Mouse (Mus musculus) forebrain, embryonic 15.5 days (tissue): ENCODE results near the gene Vstm5. TPM values are rescaled to one million over a fixed set of nuclear protein-coding genes. Genes with fewer than 3 reads are reported as not detected.
"Not testable (repeated sequence)": the region's sequence is repeated elsewhere in the genome, so short reads cannot be mapped to it uniquely, and the experiment has no call there.

ENCODE experiments used
- ATAC-seq: fragments of 200-750 bp; cut with Nextera tagmentation; replicated peaks from 2 replicates; pipeline ENCODE4 v1.8.0; 2017; ENCODE audit warnings: mild to moderate bottlenecking, moderate TSS enrichment, moderate library complexity
- H3K27ac ChIP-seq: fragments of 300-500 bp; sonication (generic); replicated peaks from 2 replicates; pipeline ENCODE4 v1.5.1; 2015; ENCODE audit warnings: mild to moderate bottlenecking, inconsistent platforms
- H3K27me3 ChIP-seq: fragments of 300-500 bp; sonication (generic); 2 replicates; pipeline ENCODE4 v1.6.1; 2015; ENCODE audit warnings: inconsistent platforms
- H3K36me3 ChIP-seq: fragments of 300-500 bp; sonication (generic); 2 replicates; pipeline ENCODE4 v1.6.1; 2015; ENCODE audit warnings: mild to moderate bottlenecking, inconsistent platforms
- H3K4me1 ChIP-seq: fragments of 300-500 bp; sonication (generic); 2 replicates; pipeline ENCODE4 v1.6.1; 2015; ENCODE audit warnings: inconsistent platforms
- H3K4me2 ChIP-seq: fragments of 300-500 bp; sonication (generic); replicated peaks from 2 replicates; pipeline ENCODE4 v1.6.1; 2015; ENCODE audit warnings: mild to moderate bottlenecking, inconsistent platforms
- H3K4me3 ChIP-seq: fragments of 300-500 bp; sonication (generic); 2 replicates; pipeline ENCODE4 v1.5.1; 2015; ENCODE audit warnings: mild to moderate bottlenecking, inconsistent platforms
- H3K9ac ChIP-seq: fragments of 300-500 bp; sonication (generic); replicated peaks from 2 replicates; pipeline ENCODE4 v1.6.1; 2015; ENCODE audit warnings: mild to moderate bottlenecking, inconsistent platforms
- H3K9me3 ChIP-seq: fragments of 300-500 bp; sonication (generic); 2 replicates; pipeline ENCODE4 v1.6.1; 2016; ENCODE audit warnings: inconsistent platforms
- WGBS: fragments of 180-500 bp; shearing (Covaris S2); methylation state at CpG from one replicate; pipeline ENCODE4 v1.1.7; 2015; ENCODE audit warnings: mixed read lengths; 5-methylcytosine and 5-hydroxymethylcytosine counted together
- polyA plus RNA-seq: library from polyadenylated mRNA; unstranded; fragments of >200 nt; fragmentation: Nextera tagmentation; extraction: Ambion mirVana; gene quantifications from 2 replicates; pipeline ENCODE4 v1.2.1, GENCODE M21; 2015

Vstm5 gene
- polyA plus RNA-seq, result 6.4 and 6.8 TPM in 2 replicates

GRCm38 (mm10) chr9:15239042-15239925, at the start of gene Vstm5:
TSS of gene Vstm5 (plus strand) at chr9:15239045.
- Histone ChIP-seq H3K4me1 (peaks cover 12% of the 10 kb centered on the region), H3K27ac (peak within 1 kb of the TSS; percentile 36), H3K27me3 (no peaks in the 10 kb centered on the region), H3K36me3 (no peaks in the 10 kb centered on the region), H3K9ac (peak within 1 kb of the TSS; percentile 64), H3K9me3 (no peaks in the 10 kb centered on the region), H3K4me3 (peak within 1 kb of the TSS; percentile 52), H3K4me2 (peak within 1 kb of the TSS; percentile 79)
- ATAC-seq, result peak; percentile 92
- 4% methylated on average over 35 of the region's 35 CpGs for WGBS

GRCm38 (mm10) chr9:15194806-15195205, 44.0 kb upstream of the Vstm5 start:
- H3K36me3 ChIP-seq, H3K4me3 ChIP-seq, H3K4me2 ChIP-seq, H3K9me3 ChIP-seq, H3K27me3 ChIP-seq, ATAC-seq, H3K27ac ChIP-seq, H3K4me1 ChIP-seq, H3K9ac ChIP-seq: not testable (repeated sequence)
- 90% methylated on average over 10 of the region's 10 CpGs for WGBS

- ATAC-seq, result no peak
- Histone ChIP-seq H3K9me3 (no peaks in the 10 kb centered on the region), H3K9ac (no peak overlapping the region), H3K4me2 (no peak overlapping the region), H3K4me1 (no peaks in the 10 kb centered on the region), H3K27me3 (no peaks in the 10 kb centered on the region), H3K4me3 (no peak overlapping the region), H3K27ac (no peak overlapping the region), H3K36me3 (no peaks in the 10 kb centered on the region)
- WGBS, result 93% methylated on average over 4 of the region's 4 CpGs
Measured at GRCm38 (mm10) chr9:15206631-15207030, 32.2 kb upstream of the Vstm5 start.

GRCm38 (mm10) chr9:15209320-15209719, 29.5 kb upstream of the Vstm5 start:
- Histone ChIP-seq H3K4me1 (no peaks in the 10 kb centered on the region), H3K9ac (no peak overlapping the region), H3K36me3 (no peaks in the 10 kb centered on the region), H3K4me3 (no peak overlapping the region), H3K4me2 (no peak overlapping the region), H3K27ac (no peak overlapping the region), H3K9me3 (no peaks in the 10 kb centered on the region), H3K27me3 (no peaks in the 10 kb centered on the region)
- 59% methylated on average over 2 of the region's 2 CpGs for WGBS
- no peak for ATAC-seq

GRCm38 (mm10) chr9:15211876-15212275, 27.0 kb upstream of the Vstm5 start:
- H3K4me1 ChIP-seq, result no peaks in the 10 kb centered on the region
- no peak overlapping the region for H3K4me2 ChIP-seq
- H3K36me3 ChIP-seq, result no peaks in the 10 kb centered on the region
- ATAC-seq, result no peak
- no peaks in the 10 kb centered on the region for H3K27me3 ChIP-seq
- WGBS, result 79% methylated on average over 3 of the region's 3 CpGs
- no peak overlapping the region for H3K4me3 ChIP-seq
- no peak overlapping the region for H3K9ac ChIP-seq
- H3K9me3 ChIP-seq, result no peaks in the 10 kb centered on the region
- no peak overlapping the region for H3K27ac ChIP-seq

- WGBS, result 65% methylated on average over 1 of the region's 1 CpGs
- no peak for ATAC-seq
- H3K4me1 ChIP-seq, result no peaks in the 10 kb centered on the region
- no peak overlapping the region for H3K27ac ChIP-seq
- no peaks in the 10 kb centered on the region for H3K27me3 ChIP-seq
- H3K36me3 ChIP-seq, result no peaks in the 10 kb centered on the region
- H3K4me3 ChIP-seq, result no peak overlapping the region
- no peak overlapping the region for H3K9ac ChIP-seq
- no peaks in the 10 kb centered on the region for H3K9me3 ChIP-seq
- no peak overlapping the region for H3K4me2 ChIP-seq
Measured at GRCm38 (mm10) chr9:15213695-15214094, 25.1 kb upstream of the Vstm5 start.

- Histone ChIP-seq H3K36me3 (no peaks in the 10 kb centered on the region), H3K9me3 (no peaks in the 10 kb centered on the region), H3K4me3 (no peak overlapping the region), H3K27ac (no peak overlapping the region), H3K4me1 (no peaks in the 10 kb centered on the region), H3K9ac (no peak overlapping the region), H3K4me2 (no peak overlapping the region), H3K27me3 (no peaks in the 10 kb centered on the region)
- ATAC-seq, result no peak
- 51% methylated on average over 2 of the region's 2 CpGs for WGBS
Measured at GRCm38 (mm10) chr9:15224912-15225311, 13.9 kb upstream of the Vstm5 start.

- Histone ChIP-seq H3K4me1 (no peaks in the 10 kb centered on the region), H3K4me3 (no peak overlapping the region), H3K9me3 (no peaks in the 10 kb centered on the region), H3K9ac (no peak overlapping the region), H3K36me3 (no peaks in the 10 kb centered on the region), H3K27ac (no peak overlapping the region), H3K4me2 (no peak overlapping the region), H3K27me3 (no peaks in the 10 kb centered on the region)
- 92% methylated on average over 3 of the region's 3 CpGs for WGBS
- ATAC-seq, result no peak
Measured at GRCm38 (mm10) chr9:15232445-15232844, 6.4 kb upstream of the Vstm5 start.

GRCm38 (mm10) chr9:15233604-15234003, 5.2 kb upstream of the Vstm5 start:
- Histone ChIP-seq H3K9ac (no peak overlapping the region), H3K4me2 (no peak overlapping the region), H3K36me3 (no peaks in the 10 kb centered on the region), H3K4me3 (no peak overlapping the region), H3K9me3 (no peaks in the 10 kb centered on the region), H3K4me1 (peaks cover 3% of the 10 kb centered on the region), H3K27me3 (no peaks in the 10 kb centered on the region), H3K27ac (no peak overlapping the region)
- WGBS, result 97% methylated on average over 1 of the region's 1 CpGs
- ATAC-seq, result no peak

GRCm38 (mm10) chr9:15235986-15236385, 2.9 kb upstream of the Vstm5 start:
- Histone ChIP-seq H3K9ac (no peak overlapping the region), H3K36me3 (no peaks in the 10 kb centered on the region), H3K9me3 (no peaks in the 10 kb centered on the region), H3K4me3 (no peak overlapping the region), H3K27ac (no peak overlapping the region), H3K4me1 (peaks cover 12% of the 10 kb centered on the region), H3K27me3 (no peaks in the 10 kb centered on the region), H3K4me2 (no peak overlapping the region)
- ATAC-seq, result no peak
- 69% methylated on average over 3 of the region's 3 CpGs for WGBS

GRCm38 (mm10) chr9:15237516-15238296, 1.1 kb upstream of the Vstm5 start:
- H3K4me1 ChIP-seq, result peaks cover 12% of the 10 kb centered on the region
- no peak overlapping the region for H3K4me3 ChIP-seq
- no peaks in the 10 kb centered on the region for H3K9me3 ChIP-seq
- H3K9ac ChIP-seq, result no peak overlapping the region
- H3K4me2 ChIP-seq, result no peak overlapping the region
- 58% methylated on average over 14 of the region's 14 CpGs for WGBS
- no peaks in the 10 kb centered on the region for H3K27me3 ChIP-seq
- no peak overlapping the region for H3K27ac ChIP-seq
- H3K36me3 ChIP-seq, result no peaks in the 10 kb centered on the region
- ATAC-seq, result no peak

- WGBS, result 81% methylated on average over 16 of the region's 16 CpGs
- H3K9me3 ChIP-seq, result no peaks in the 10 kb centered on the region
- H3K4me1 ChIP-seq, result peaks cover 12% of the 10 kb centered on the region
- peak overlapping the region; percentile 79 for H3K4me2 ChIP-seq
- no peaks in the 10 kb centered on the region for H3K27me3 ChIP-seq
- H3K36me3 ChIP-seq, result no peaks in the 10 kb centered on the region
- peak overlapping the region; percentile 64 for H3K9ac ChIP-seq
- ATAC-seq, result peak; percentile 49; the same call in 1 of the 2 replicates
- H3K27ac ChIP-seq, result no peak overlapping the region
- peak overlapping the region; percentile 52 for H3K4me3 ChIP-seq
Measured at GRCm38 (mm10) chr9:15238297-15238990, 401 bp upstream of the Vstm5 start.
